Comparison of ENCODE assay signal across 8 mouse cellular contexts in genomic region chr16:29657650-29658548, GRCm38 (mm10).
DNase-seq lines count a peak whose midpoint lies in the region; ATAC-seq and TF ChIP-seq lines count a peak whose summit lies in the region.

No protein-coding gene starts in this region.

- no peaks in the 10 kb centered on the region for H3K79me2 ChIP-seq in CH12.LX (replicated peaks; ENCODE audit: control insufficient read depth, extremely low read depth, insufficient read depth, poor library complexity, severe bottlenecking)

- H3K27ac ChIP-seq in CH12.LX (ENCODE audit: insufficient read depth, low read depth) = no peak overlapping the region
- H3K27ac ChIP-seq in forebrain, embryonic 13.5 days = peak overlapping the region; percentile 86
- H3K27ac ChIP-seq in stomach, embryonic 16.5 days (ENCODE audit: low read length) = no peak overlapping the region

- ATAC-seq in cerebellum, adult (ENCODE audit: insufficient number of reproducible peaks, low FRiP score, low TSS enrichment) = no peak
- ATAC-seq in forebrain, embryonic 13.5 days = peak; percentile 87
- ATAC-seq in stomach, embryonic 16.5 days (ENCODE audit: insufficient read depth, low FRiP score) = no peak

- no peak overlapping the region for H3K4me3 ChIP-seq in CH12.LX (replicated peaks in 1 of 3; ENCODE audit: low read depth in 2 of 3, low read length in 2 of 3, poor library complexity in 1 of 3)
- H3K4me3 ChIP-seq in forebrain, embryonic 13.5 days = peak overlapping the region; percentile 22
- 0 out of 2 replicates have a peak overlapping the region, but pooled peaks have one; percentile 15 for H3K4me3 ChIP-seq in stomach, embryonic 16.5 days (replicated peaks; ENCODE audit: low read length)

- TF ChIP-seq RAD21 in CH12.LX (IDR thresholded peaks at IDR 0.05; ENCODE audit: low read depth, low read length) = no peak

- H3K27me3 ChIP-seq in CH12.LX (replicated peaks) = no peaks in the 10 kb centered on the region
- peaks cover 61% of the 10 kb centered on the region for H3K27me3 ChIP-seq in forebrain, embryonic 13.5 days
- no peaks in the 10 kb centered on the region for H3K27me3 ChIP-seq in stomach, embryonic 16.5 days (ENCODE audit: control insufficient read depth, insufficient read depth, low read length)

- peaks cover 0 to 7% of the 10 kb centered on the region in 2 experiments for H3K36me3 ChIP-seq in CH12.LX (replicated peaks in 1 of 2; ENCODE audit: control insufficient read depth in 1 of 2, insufficient read depth in 1 of 2, low read length in 1 of 2)
- H3K36me3 ChIP-seq in forebrain, embryonic 13.5 days (ENCODE audit: poor library complexity, severe bottlenecking) = no peaks in the 10 kb centered on the region; the same call in 1 of the 2 replicates
- H3K36me3 ChIP-seq in stomach, embryonic 16.5 days (ENCODE audit: control insufficient read depth, insufficient read depth, low read length) = no peaks in the 10 kb centered on the region

- TF ChIP-seq CTCF in CH12.LX (conservative IDR thresholded peaks at IDR 0.05 in 1 of 2, IDR thresholded peaks at IDR 0.05 in 1 of 2; ENCODE audit: low read depth in 2 of 2, low read length in 2 of 2) = no peak

- dilution Hi-C loops in CH12.LX (cut with MboI; ENCODE audit: extremely low pct_ligation_motif_present, extremely low pct_unique_long_range_greater_than_20kb, low sequenced_read_pairs) = no loop called here

- DNase-seq in cerebellum, postnatal 25 days = peak; percentile 20 to 24
- DNase-seq in CH12.LX (ENCODE audit: extremely low read depth) (no peak), MN1 (ENCODE audit: low spot score) (no peak)
- DNase-seq in layer of hippocampus, adult 9-11 months = peak; percentile 63
- peak; percentile 79 for DNase-seq in mesoderm, embryonic 11.5 days (ENCODE audit: low read depth, low spot score)

- 2% methylated on average over 18 of the region's 18 CpGs for WGBS in forebrain, embryonic 13.5 days
- WGBS in stomach, embryonic 16.5 days = 15% methylated on average over 18 of the region's 18 CpGs

- TF ChIP-seq EP300 in CH12.LX (IDR thresholded peaks at IDR 0.05; ENCODE audit: low read length) = no peak

- peaks cover 3 to 30% of the 10 kb centered on the region in 2 experiments for H3K4me1 ChIP-seq in CH12.LX (ENCODE audit: control insufficient read depth in 1 of 2, insufficient read depth in 2 of 2)
- peaks cover 38% of the 10 kb centered on the region for H3K4me1 ChIP-seq in forebrain, embryonic 13.5 days
- H3K4me1 ChIP-seq in stomach, embryonic 16.5 days (ENCODE audit: control insufficient read depth, insufficient read depth, low read length) = peaks cover 5% of the 10 kb centered on the region; the same call in 1 of the 2 replicates

- in situ Hi-C loops in CH12.LX (cut with MboI; ENCODE audit: low pct_ligation_motif_present, low pct_unique_long_range_greater_than_20kb, low sequenced_read_pairs) = no loop called here

- no peak overlapping the region for H3K4me2 ChIP-seq in CH12.LX (ENCODE audit: insufficient read depth, low read depth, poor library complexity, severe bottlenecking)
- H3K4me2 ChIP-seq in forebrain, embryonic 13.5 days = peak overlapping the region; percentile 56
- H3K4me2 ChIP-seq in stomach, embryonic 16.5 days (ENCODE audit: low read depth, low read length) = peak overlapping the region; percentile 42

- H3K9ac ChIP-seq in CH12.LX (ENCODE audit: insufficient read depth, low read depth) = no peak overlapping the region
- H3K9ac ChIP-seq in forebrain, embryonic 13.5 days = 0 out of 2 replicates have a peak overlapping the region, but pooled peaks have one; percentile 12
- H3K9ac ChIP-seq in stomach, embryonic 16.5 days (ENCODE audit: low read length) = peak overlapping the region; percentile 30

- H3K9me3 ChIP-seq in CH12.LX (replicated peaks; ENCODE audit: low read length) = no peaks in the 10 kb centered on the region
- H3K9me3 ChIP-seq in forebrain, embryonic 13.5 days (replicated peaks) = no peaks in the 10 kb centered on the region
- no peaks in the 10 kb centered on the region for H3K9me3 ChIP-seq in stomach, embryonic 16.5 days (replicated peaks; ENCODE audit: control insufficient read depth, low read length)

- TF ChIP-seq POLR2A in CH12.LX (IDR thresholded peaks at IDR 0.05; ENCODE audit: low read depth, low read length) = no peak

TF ChIP-seq in CH12.LX, 34 proteins besides CTCF, POLR2A, EP300 and RAD21:
- TF ChIP-seq ZNF384 (IDR thresholded peaks at IDR 0.05; ENCODE audit: low read depth, low read length) = 0 out of 2 replicates have a peak, but pooled peaks have one; percentile 8
- no peak for TF ChIP-seq NRF1 (IDR thresholded peaks at IDR 0.05; ENCODE audit: low read depth, low read length)

Comparison
In these comparisons a context has a peak if more than half of its experiments do, and no peak if none do; other contexts are left out.
1. DNase-seq: peak in cerebellum, postnatal 25 days (2 of 2), layer of hippocampus, adult 9-11 months (single experiment) and mesoderm, embryonic 11.5 days (single experiment); none in CH12.LX (single experiment) and MN1 (single experiment).
2. H3K4me3 ChIP-seq: peak in forebrain, embryonic 13.5 days (single experiment) and stomach, embryonic 16.5 days (single experiment); none in CH12.LX (0 of 3).